Mouse (Mus musculus) gastrocnemius, postnatal 14 days (tissue): ENCODE measurements at regions not wholly inside any gene's neighbourhood (a gene's known extent, or its start where the extent isn't known, plus 50 kb on each side); places are given as distances from the start of the nearest gene placed in this dataset.

Experiments used
- DNase-seq: peaks from one replicate; pipeline ENCODE4 v3.0.0; 2021; ENCODE audit warnings: mixed read lengths
- intact Hi-C: fragments of 180-260 bp; cut with DNase I; formaldehyde crosslinking; loops from one replicate; pipeline ENCODE4 v1.15.1; 2025; ENCODE audit warnings: low total_unique reads

DNA sequence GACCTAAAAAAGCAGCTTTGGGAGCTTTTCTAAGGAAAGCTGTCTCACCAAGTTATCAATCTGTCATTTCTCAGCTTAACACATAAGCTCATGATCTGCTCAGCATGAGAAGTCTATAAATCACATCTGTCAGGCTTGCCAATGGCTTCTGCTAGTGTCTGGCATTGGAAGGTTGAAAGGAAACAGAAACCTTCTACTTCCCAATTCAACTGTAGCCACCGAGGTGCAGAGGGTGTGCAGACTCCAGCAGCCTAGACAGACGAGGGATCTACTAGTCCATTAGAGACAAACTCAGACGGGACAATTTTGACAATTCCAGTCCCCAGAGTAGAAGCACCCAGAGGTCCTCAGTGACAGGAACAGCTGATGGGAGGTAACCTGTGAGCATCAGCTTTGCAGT is 103.0 kb downstream of the Nab1 start:
- intact Hi-C loops = no loop called here
- no peak for DNase-seq

GRCm38 (mm10) chr1:52392933-52393332 is 107.5 kb downstream of the Nab1 start:
- intact Hi-C loops = no loop called here
- no peak for DNase-seq

DNA sequence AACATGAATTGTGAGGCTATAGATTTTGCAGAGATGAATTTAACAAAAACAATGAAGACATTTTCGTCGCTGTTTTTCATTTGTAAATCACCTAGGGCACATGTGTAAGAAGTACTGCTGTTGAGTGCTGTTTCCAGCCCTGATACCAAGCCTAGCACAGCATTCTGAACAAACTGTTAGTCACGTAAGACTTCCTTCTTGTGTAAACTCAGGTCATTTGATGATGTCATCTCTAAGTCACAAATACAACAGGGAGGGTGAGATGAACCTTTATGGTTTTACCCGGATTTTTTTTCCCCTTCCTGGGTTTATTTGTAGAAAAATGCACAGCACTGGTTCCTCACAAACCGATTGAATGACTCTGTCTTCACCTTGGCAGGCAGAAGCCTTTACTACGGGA is 111.6 kb downstream of the Nab1 start:
- intact Hi-C loops = no loop called here
- no peak for DNase-seq

DNA sequence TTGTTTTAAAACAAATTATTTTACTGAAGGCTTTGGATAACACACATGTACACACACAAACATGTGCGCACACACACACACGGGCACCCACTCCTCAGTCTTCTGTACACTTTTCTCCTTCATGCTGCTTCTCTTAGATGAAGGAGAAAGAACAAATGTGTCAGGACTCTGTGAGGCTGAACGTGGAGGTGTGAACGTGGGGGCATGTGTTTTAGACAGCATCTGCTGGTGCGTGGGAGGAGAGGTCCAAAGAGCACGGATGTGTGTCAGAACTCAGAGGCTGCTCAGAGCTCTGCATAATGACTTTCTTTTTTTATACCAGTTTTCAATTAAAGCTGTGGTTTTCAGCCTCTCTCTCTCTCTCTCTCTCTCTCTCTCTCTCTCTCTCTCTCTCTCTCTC is 112.4 kb downstream of the Nab1 start:
- intact Hi-C loops = no loop called here
- DNase-seq = no peak

GRCm38 (mm10) chr1:52387062-52387461 is 113.4 kb downstream of the Nab1 start:
- intact Hi-C loops = no loop called here

GRCm38 (mm10) chr1:52375320-52375719 is 125.2 kb downstream of the Nab1 start:
- intact Hi-C loops = no loop called here
- DNase-seq = no peak

More at GRCm38 (mm10) chr1:52387062-52387461, 113.4 kb downstream of the Nab1 start:
- DNase-seq = no peak

GRCm38 (mm10) chr1:52374666-52375065 is 125.8 kb downstream of the Nab1 start:
- DNase-seq = no peak
- intact Hi-C loops = no loop called here

GRCm38 (mm10) chr1:52373817-52374216 is 126.7 kb downstream of the Nab1 start:
- intact Hi-C loops = no loop called here
- no peak for DNase-seq

GRCm38 (mm10) chr1:52366386-52366785 is 133.4 kb upstream of the Gls start:
- intact Hi-C loops = no loop called here
- no peak for DNase-seq

DNA sequence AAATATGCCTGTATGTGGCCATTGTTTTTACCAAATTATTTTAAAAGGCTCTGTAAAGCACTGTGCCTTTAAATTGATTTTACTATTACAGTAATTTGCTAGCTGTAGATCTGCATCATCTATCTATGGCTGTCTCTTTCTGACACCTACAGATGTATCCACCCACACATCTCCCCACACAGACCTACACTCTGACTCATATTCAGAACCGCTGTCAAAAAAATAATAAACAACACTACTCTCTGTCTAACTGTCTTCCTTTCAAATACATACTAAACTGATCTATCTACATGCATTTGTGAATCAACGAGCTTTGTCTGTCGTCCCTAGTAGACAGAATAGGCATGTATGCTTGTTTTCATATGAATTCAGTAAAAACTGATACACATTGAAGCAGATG is 130.6 kb upstream of the Gls start:
- intact Hi-C loops = no loop called here
- DNase-seq = no peak

DNA sequence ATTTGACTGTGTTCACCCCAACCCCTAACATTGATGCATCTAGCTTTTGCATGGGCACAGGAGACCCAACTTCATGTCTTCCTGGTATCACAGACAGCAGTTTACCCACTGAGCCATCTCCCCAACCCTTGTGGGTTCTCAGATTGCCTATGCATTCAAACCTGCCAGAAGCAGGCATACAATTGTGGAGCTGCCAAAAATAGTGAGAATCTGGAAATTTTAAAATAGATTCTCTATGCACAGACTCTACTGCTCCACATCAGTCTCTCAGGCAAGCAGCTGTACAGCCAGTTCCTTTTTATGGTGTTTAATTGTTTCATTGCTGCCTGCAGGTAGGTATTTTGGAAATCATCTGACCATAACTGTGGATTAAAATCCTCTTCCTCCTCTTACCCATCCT is 129.9 kb upstream of the Gls start:
- no peak for DNase-seq
- intact Hi-C loops = no loop called here

- peak; percentile 8 for DNase-seq
- intact Hi-C loops = no loop called here
Observed at GRCm38 (mm10) chr1:52354041-52354582, 121.1 kb upstream of the Gls start.

- intact Hi-C loops = no loop called here
- DNase-seq = no peak
Observed at GRCm38 (mm10) chr1:52342127-52342526, 109.1 kb upstream of the Gls start.

- intact Hi-C loops = no loop called here
- DNase-seq = no peak
Observed at GRCm38 (mm10) chr1:52338704-52339103, 105.7 kb upstream of the Gls start.

DNA sequence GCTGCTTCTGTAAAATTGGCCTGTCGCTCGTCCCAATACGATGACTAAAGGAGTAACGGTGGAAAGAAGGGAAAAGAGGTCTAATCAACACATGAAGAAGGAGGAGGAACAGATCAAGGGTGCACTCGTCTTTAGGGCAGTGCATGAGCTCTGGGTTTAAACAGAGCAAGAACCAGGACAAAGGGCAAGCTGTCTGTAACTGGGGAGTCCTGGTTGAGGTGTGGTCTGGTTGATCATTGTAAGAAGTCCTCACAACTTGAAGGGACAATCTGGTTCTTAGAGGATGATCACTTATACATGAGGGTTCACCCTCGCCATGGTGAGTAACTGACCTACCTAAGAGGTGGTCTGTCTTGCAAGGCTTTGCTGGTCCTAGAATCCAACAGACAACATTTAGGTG is 105.2 kb upstream of the Gls start:
- intact Hi-C loops = no loop called here

GRCm38 (mm10) chr1:52336696-52337095 is 103.7 kb upstream of the Gls start:
- intact Hi-C loops = no loop called here
- DNase-seq = no peak

More for the DNA sequence above, 105.2 kb upstream of the Gls start:
- DNase-seq = no peak

DNA sequence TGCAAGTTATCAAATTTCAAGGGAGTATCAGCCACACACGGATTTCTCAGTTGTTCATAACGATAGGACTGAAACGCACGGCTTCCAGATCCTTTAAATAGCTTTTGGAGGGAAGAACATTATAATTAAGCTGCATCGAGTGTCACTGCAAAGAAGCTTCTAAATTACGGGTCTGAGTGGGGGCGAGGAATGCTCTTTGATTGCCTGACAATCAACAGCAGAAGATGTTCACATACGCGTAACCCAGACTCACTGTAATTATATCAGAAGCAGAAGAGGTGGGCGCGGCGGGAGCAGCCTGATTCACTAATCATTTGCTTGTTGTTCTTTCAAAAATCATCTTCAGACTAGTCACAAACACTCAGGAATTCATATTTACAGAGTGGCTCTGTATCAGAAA is 99.0 kb upstream of the Gls start:
- intact Hi-C loops = no loop called here

GRCm38 (mm10) chr1:52331442-52331841 is 98.4 kb upstream of the Gls start:
- intact Hi-C loops = no loop called here
- peak; percentile 8 for DNase-seq

More for the DNA sequence above, 99.0 kb upstream of the Gls start:
- no peak for DNase-seq

DNA sequence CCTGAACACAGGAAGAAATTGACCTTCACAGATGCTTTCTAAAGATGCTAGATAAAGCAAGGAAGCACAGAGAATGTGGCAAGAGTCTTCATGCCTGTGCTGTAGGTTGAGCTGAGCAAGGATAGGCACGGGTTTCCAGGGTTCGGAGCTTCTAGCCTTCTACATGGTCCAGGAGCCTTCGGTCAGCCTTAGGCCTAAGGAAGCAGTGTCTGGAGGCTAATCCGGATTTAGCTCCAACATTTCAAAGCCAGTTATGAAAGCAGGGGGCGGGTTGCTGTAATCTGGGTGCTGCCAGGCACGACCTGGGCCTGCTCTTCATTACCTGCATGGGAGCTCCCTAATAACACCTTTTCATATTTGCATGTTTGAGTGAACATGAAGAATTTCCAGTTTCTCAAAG is 97.5 kb upstream of the Gls start:
- intact Hi-C loops = no loop called here
- no peak for DNase-seq

- intact Hi-C loops = no loop called here
- DNase-seq = no peak
Observed at GRCm38 (mm10) chr1:52328507-52328906, 95.5 kb upstream of the Gls start.

DNA sequence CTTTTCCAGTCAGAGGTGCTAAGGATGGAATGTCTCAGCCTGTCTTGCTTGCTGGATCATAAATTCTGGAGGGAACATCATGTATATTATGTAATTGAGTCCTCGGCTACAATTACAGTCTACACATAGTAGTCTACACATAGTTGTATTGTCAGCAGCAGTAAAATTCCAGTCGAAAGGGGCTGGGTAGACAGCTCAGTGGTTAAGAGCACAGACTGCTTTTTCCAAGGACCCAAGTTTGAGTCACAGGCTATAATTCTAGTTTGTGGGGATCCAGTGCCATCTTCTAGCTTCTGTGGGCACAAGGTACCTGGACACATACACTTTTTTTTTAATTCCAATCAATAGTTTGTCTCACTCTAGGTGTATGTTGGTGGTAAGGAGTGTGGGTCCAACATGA is 91.3 kb upstream of the Gls start:
- DNase-seq = no peak
- intact Hi-C loops = no loop called here

DNA sequence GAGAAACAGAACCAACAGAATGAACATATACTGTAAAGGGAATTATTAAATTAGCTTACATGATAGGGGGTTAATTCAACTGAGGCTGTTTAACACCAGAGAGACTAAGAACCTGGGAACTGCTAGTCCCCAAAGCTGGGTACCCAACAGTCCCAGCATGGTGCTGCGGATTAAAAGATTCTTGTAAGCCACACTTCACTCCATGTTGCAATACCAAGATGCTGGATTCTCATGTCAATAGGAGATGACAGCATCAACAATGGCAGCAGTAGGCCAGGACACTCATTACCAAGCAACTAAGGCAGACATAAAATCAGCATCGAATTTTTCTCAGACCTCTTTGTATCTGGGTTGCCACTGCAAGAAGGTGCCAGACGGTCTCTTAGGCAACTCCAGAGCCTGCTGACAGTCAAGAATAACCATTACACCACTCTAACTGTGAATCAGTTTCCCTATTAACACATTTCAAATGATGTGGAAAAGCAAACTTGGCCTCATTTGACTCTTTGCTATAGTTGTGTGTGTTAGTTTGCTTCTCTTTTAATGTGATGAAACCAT is 79.1 kb upstream of the Gls start:
- intact Hi-C loops = no loop called here
- DNase-seq = no peak
